Mouse (Mus musculus) liver, adult 2 months (tissue): ENCODE measurements around the gene Pelo.

Experiments
- CTCF ChIP-seq: fragments of 200-500 bp; IDR thresholded peaks from 2 replicates; pipeline ENCODE4 v1.5.1; 2011; ENCODE audit warnings: low read depth, low read length, control low read depth
- POLR2A ChIP-seq: fragments of 200-500 bp; IDR thresholded peaks from 2 replicates; pipeline ENCODE4 v1.6.1; 2011; ENCODE audit warnings: low read length, control low read depth; ENCODE audit not compliant: insufficient read depth; ENCODE audit errors: extremely low read depth

DNA sequence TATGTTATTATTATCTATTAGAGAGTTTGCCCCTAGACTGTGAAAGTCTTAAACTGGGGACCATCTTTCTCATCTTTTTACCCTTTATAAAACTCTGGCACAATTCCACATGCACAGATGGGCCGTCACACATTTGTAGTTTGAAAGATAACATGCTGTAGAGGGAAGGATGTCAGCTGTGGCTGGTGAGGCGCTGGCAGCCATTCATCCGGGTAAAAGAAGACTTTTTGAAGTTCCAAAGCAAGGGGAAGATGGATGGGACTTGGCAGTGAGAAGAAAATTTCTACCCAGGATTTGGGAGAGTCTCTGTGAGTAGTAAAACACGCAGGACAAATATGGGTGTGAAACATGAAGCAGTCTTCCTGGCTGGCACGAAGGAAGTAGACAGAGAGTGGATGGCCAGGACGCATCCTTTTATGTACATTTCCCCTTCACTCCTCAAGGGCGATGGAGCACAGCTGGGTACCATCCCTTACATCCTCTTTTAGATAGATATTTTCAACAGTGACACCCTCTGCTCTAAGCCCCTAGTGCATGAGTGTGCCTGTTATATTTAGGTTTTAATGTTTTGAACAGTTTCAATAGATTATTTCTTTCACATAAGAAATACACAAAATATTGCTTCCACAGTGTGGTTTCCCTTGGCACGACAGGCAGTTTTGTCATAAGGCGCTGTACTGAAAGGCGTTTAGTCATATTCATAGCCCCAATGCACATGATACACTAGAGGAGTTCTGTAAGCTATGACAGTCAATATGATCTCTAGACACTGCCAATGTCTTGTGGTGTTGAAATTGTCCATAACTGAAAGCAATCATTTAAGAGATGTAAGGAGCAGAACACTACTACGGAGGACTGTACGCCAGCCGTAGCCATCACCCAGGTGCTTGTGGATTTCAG is 39.1 kb downstream of the Pelo start:
- no peak for TF ChIP-seq CTCF
- TF ChIP-seq POLR2A, result no peak
